Mouse (Mus musculus): ENCODE results near the gene Gtpbp1. TPM values are rescaled to one million over a fixed set of nuclear protein-coding genes. Genes with fewer than 3 reads are reported as not detected.
A peak's percentile ranks its signal among the peaks of the same experiment; 100 is the strongest.

Gene Gtpbp1
- polyA plus RNA-seq, 1 experiment from 2014 or later = 27.4 TPM

- Histone ChIP-seq H3K27ac (no peak overlapping the region), H3K9ac (no peak overlapping the region), H3K36me3 (peaks cover 38% of the 10 kb centered on the region)
Observed at GRCm38 (mm10) chr15:79731554-79731953, 40.9 kb downstream of the Gtpbp1 start.

GRCm38 (mm10) chr15:79733192-79733591, 42.5 kb downstream of the Gtpbp1 start:
- Histone ChIP-seq H3K9ac (no peak overlapping the region), H3K27me3 (replicated peaks) (no peaks in the 10 kb centered on the region), H3K36me3 (peaks cover 36% of the 10 kb centered on the region), H3K9me3 (no peaks in the 10 kb centered on the region), H3K4me1 (replicated peaks) (peaks cover 3% of the 10 kb centered on the region; the same call in 1 of the 2 replicates), H3K4me3 (replicated peaks) (no peak overlapping the region), H3K27ac (no peak overlapping the region), H3K4me2 (replicated peaks) (no peak overlapping the region)
- WGBS = 93% methylated on average over 8 of the region's 8 CpGs
- no peak for ATAC-seq

More at GRCm38 (mm10) chr15:79731554-79731953, 40.9 kb downstream of the Gtpbp1 start:
- Histone ChIP-seq H3K4me3 (replicated peaks) (no peak overlapping the region), H3K4me2 (replicated peaks) (no peak overlapping the region), H3K27me3 (replicated peaks) (no peaks in the 10 kb centered on the region), H3K9me3 (no peaks in the 10 kb centered on the region), H3K4me1 (replicated peaks) (no peaks in the 10 kb centered on the region; the same call in 1 of the 2 replicates)
- 84% methylated on average over 7 of the region's 7 CpGs for WGBS
- ATAC-seq = no peak

- peaks cover 3% of the 10 kb centered on the region; the same call in 1 of the 2 replicates for H3K4me1 ChIP-seq (replicated peaks)
- no peak overlapping the region for H3K27ac ChIP-seq
- no peak overlapping the region for H3K4me3 ChIP-seq (replicated peaks)
- H3K36me3 ChIP-seq = peaks cover 39% of the 10 kb centered on the region
- ATAC-seq = no peak
- no peak overlapping the region for H3K4me2 ChIP-seq (replicated peaks)
- no peaks in the 10 kb centered on the region for H3K27me3 ChIP-seq (replicated peaks)
- 75% methylated on average over 4 of the region's 4 CpGs for WGBS
- H3K9me3 ChIP-seq = no peaks in the 10 kb centered on the region
- no peak overlapping the region for H3K9ac ChIP-seq
Observed at GRCm38 (mm10) chr15:79733640-79734039, 43.0 kb downstream of the Gtpbp1 start.

GRCm38 (mm10) chr15:79734311-79734710, 43.7 kb downstream of the Gtpbp1 start:
- no peak overlapping the region for H3K9ac ChIP-seq
- H3K4me3 ChIP-seq (replicated peaks) = no peak overlapping the region
- WGBS = 86% methylated on average over 8 of the region's 8 CpGs
- no peaks in the 10 kb centered on the region for H3K9me3 ChIP-seq
- H3K36me3 ChIP-seq = peaks cover 42% of the 10 kb centered on the region
- peaks cover 5% of the 10 kb centered on the region; the same call in 1 of the 2 replicates for H3K4me1 ChIP-seq (replicated peaks)
- H3K27ac ChIP-seq = no peak overlapping the region
- ATAC-seq = no peak
- no peaks in the 10 kb centered on the region for H3K27me3 ChIP-seq (replicated peaks)
- no peak overlapping the region for H3K4me2 ChIP-seq (replicated peaks)

GRCm38 (mm10) chr15:79740739-79741138, 50.1 kb downstream of the Gtpbp1 start:
- peak overlapping the region; percentile 90 for H3K4me2 ChIP-seq (replicated peaks)
- H3K4me1 ChIP-seq (replicated peaks) = peaks cover 21% of the 10 kb centered on the region
- H3K9me3 ChIP-seq = no peaks in the 10 kb centered on the region
- no peaks in the 10 kb centered on the region for H3K27me3 ChIP-seq (replicated peaks)
- H3K36me3 ChIP-seq = peaks cover 22% of the 10 kb centered on the region
- peak overlapping the region; percentile 97 for H3K4me3 ChIP-seq (replicated peaks)
- H3K9ac ChIP-seq = 0 out of 2 replicates have a peak overlapping the region, but pooled peaks have one; percentile 92
- WGBS = 61% methylated on average over 3 of the region's 3 CpGs
- ATAC-seq = no peak
- H3K27ac ChIP-seq = no peak overlapping the region

- peaks cover 21% of the 10 kb centered on the region for H3K4me1 ChIP-seq (replicated peaks)
- peak overlapping the region; percentile 97 for H3K4me3 ChIP-seq (replicated peaks)
- no peak for ATAC-seq
- peak overlapping the region; percentile 92 for H3K9ac ChIP-seq
- H3K36me3 ChIP-seq = peaks cover 22% of the 10 kb centered on the region
- H3K27ac ChIP-seq = peak overlapping the region; percentile 54
- WGBS = 14% methylated on average over 14 of the region's 14 CpGs
- H3K9me3 ChIP-seq = no peaks in the 10 kb centered on the region
- H3K4me2 ChIP-seq (replicated peaks) = peak overlapping the region; percentile 90
- no peaks in the 10 kb centered on the region for H3K27me3 ChIP-seq (replicated peaks)
Observed at GRCm38 (mm10) chr15:79741173-79741858, 50.7 kb downstream of the Gtpbp1 start.

- Histone ChIP-seq H3K27me3 (replicated peaks) (no peaks in the 10 kb centered on the region), H3K27ac (peak within 1 kb of the TSS; percentile 54), H3K4me1 (replicated peaks) (peaks cover 21% of the 10 kb centered on the region), H3K4me3 (replicated peaks) (peak within 1 kb of the TSS; percentile 97), H3K4me2 (replicated peaks) (peak within 1 kb of the TSS; percentile 90), H3K36me3 (peaks cover 16% of the 10 kb centered on the region), H3K9ac (peak within 1 kb of the TSS; percentile 92), H3K9me3 (no peaks in the 10 kb centered on the region)
- under 1% methylated on average over 89 of the region's 93 CpGs for WGBS
- ATAC-seq = peak; percentile 93
Observed at GRCm38 (mm10) chr15:79741921-79742705, 51.5 kb downstream of the Gtpbp1 start, which contains the start of gene Sun2. TSS of gene Sun2 (minus strand) at chr15:79742536.

- H3K36me3 ChIP-seq = peaks cover 10% of the 10 kb centered on the region
- H3K4me2 ChIP-seq (replicated peaks) = peak overlapping the region; percentile 90
- H3K9ac ChIP-seq = peak overlapping the region; percentile 92
- ATAC-seq = no peak; the same call in 1 of the 2 replicates
- peak overlapping the region; percentile 97 for H3K4me3 ChIP-seq (replicated peaks)
- peaks cover 19% of the 10 kb centered on the region for H3K4me1 ChIP-seq (replicated peaks)
- under 1% methylated on average over 23 of the region's 23 CpGs for WGBS
- no peaks in the 10 kb centered on the region for H3K9me3 ChIP-seq
- H3K27me3 ChIP-seq (replicated peaks) = no peaks in the 10 kb centered on the region
- H3K27ac ChIP-seq = no peak overlapping the region
Observed at GRCm38 (mm10) chr15:79742706-79743023, 52.0 kb downstream of the Gtpbp1 start.

- no peaks in the 10 kb centered on the region for H3K9me3 ChIP-seq
- WGBS = 93% methylated on average over 11 of the region's 11 CpGs
- no peak overlapping the region for H3K27ac ChIP-seq
- ATAC-seq = no peak
- no peaks in the 10 kb centered on the region for H3K36me3 ChIP-seq
- peaks cover 19% of the 10 kb centered on the region for H3K4me1 ChIP-seq (replicated peaks)
- H3K4me3 ChIP-seq (replicated peaks) = no peak overlapping the region
- H3K4me2 ChIP-seq (replicated peaks) = no peak overlapping the region
- no peak overlapping the region for H3K9ac ChIP-seq
- no peaks in the 10 kb centered on the region for H3K27me3 ChIP-seq (replicated peaks)
Observed at GRCm38 (mm10) chr15:79744001-79744400, 53.4 kb downstream of the Gtpbp1 start.

- Histone ChIP-seq H3K9me3 (no peaks in the 10 kb centered on the region), H3K9ac (no peak overlapping the region), H3K27me3 (replicated peaks) (no peaks in the 10 kb centered on the region), H3K27ac (no peak overlapping the region), H3K4me3 (replicated peaks) (no peak overlapping the region), H3K4me1 (replicated peaks) (peaks cover 12% of the 10 kb centered on the region), H3K4me2 (replicated peaks) (no peak overlapping the region), H3K36me3 (no peaks in the 10 kb centered on the region)
- 77% methylated on average over 8 of the region's 8 CpGs for WGBS
- ATAC-seq = no peak
Observed at GRCm38 (mm10) chr15:79744742-79745141, 54.1 kb downstream of the Gtpbp1 start.

- H3K9me3 ChIP-seq = no peaks in the 10 kb centered on the region
- H3K9ac ChIP-seq = no peak overlapping the region
- H3K36me3 ChIP-seq = no peaks in the 10 kb centered on the region
- 77% methylated on average over 10 of the region's 10 CpGs for WGBS
- ATAC-seq = no peak
- peaks cover 12% of the 10 kb centered on the region for H3K4me1 ChIP-seq (replicated peaks)
- H3K4me3 ChIP-seq (replicated peaks) = no peak overlapping the region
- H3K27me3 ChIP-seq (replicated peaks) = no peaks in the 10 kb centered on the region
- H3K4me2 ChIP-seq (replicated peaks) = no peak overlapping the region
- H3K27ac ChIP-seq = no peak overlapping the region
Observed at GRCm38 (mm10) chr15:79745312-79745711, 54.7 kb downstream of the Gtpbp1 start.

GRCm38 (mm10) chr15:79745883-79746282, 55.2 kb downstream of the Gtpbp1 start:
- no peak overlapping the region for H3K4me2 ChIP-seq (replicated peaks)
- no peak for ATAC-seq
- no peaks in the 10 kb centered on the region for H3K36me3 ChIP-seq
- H3K4me1 ChIP-seq (replicated peaks) = peaks cover 11% of the 10 kb centered on the region
- 88% methylated on average over 5 of the region's 5 CpGs for WGBS
- no peaks in the 10 kb centered on the region for H3K27me3 ChIP-seq (replicated peaks)
- H3K9me3 ChIP-seq = no peaks in the 10 kb centered on the region
- no peak overlapping the region for H3K4me3 ChIP-seq (replicated peaks)
- no peak overlapping the region for H3K9ac ChIP-seq
- no peak overlapping the region for H3K27ac ChIP-seq

Data from intestine, embryonic 15.5 days (tissue).